Mouse (Mus musculus) kidney, postnatal 36 days (tissue): ENCODE measurements around the gene Gm12258.
A peak's percentile ranks its signal among the peaks of the same experiment; 100 is the strongest.

Experiments used
- DNase-seq, 2 experiments: peaks; one replicate each; pipeline ENCODE4 v3.0.0; 2021 to 2022; ENCODE audit warnings: mixed read lengths in 2 of 2

Gene Gm12258

DNA sequence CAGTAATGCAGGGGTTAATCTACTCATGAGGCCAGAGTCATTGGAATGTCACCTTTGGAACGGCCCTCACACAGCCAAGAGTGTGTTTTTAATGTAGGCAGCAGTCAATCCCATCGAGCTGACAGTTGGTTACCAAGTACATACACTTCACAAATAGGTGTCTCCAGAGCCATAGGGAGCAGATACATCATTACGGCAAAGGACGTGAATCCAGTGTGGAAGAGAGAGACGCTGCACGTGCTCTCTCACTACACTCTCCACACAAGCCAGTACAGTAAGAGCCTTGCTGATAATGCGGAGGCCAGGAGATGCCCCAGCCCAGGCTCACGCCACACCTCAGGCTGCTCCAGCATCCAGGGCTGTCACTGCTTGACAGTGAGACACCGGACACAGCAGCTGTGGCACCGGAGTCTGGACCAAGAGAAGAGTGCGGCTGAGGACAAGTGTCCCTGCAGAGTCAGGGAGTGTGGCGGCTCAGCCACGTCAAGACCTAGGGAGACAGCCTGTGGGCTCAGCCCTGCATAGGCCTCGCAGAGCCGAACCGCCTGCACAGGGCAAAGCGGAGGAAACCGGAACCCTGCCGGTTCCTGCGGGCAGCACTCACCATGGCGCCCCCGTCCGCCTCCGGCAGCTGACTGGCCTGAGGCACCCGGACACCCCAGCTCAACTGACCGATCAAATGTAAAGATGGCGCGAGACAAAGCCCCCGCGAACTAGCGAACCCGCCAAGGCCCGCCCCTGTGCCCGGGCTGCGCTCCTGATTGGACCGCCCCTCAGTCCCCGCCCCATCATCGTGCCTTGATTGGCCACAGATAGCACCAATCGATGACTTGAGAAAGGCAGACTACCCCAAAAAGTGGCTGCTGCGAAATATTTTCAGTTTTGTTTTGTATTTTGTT, 56.8 kb downstream of the Gm12258 start, which contains the start of gene Zfp39:
TSS of gene Zfp39 (minus strand) at position 715 of the 899 bp plus-strand sequence.
- peak; percentile 95 to 97 for DNase-seq

DNA sequence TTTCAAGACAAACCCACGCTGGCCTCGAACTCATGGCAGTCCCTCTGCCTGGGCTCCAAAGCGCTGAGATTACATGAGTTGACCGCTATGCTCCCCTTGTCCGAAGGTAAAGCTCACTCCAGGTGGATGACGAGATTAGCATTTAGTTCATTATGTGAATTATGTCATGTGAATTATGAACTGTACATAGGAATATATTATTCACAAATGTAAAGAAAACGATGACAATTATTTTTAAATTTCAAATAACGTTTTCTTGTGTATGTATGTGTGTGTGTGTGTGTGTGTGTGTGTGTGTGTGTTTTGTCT, 57.4 kb downstream of the Gm12258 start:
- no peak for DNase-seq

DNA sequence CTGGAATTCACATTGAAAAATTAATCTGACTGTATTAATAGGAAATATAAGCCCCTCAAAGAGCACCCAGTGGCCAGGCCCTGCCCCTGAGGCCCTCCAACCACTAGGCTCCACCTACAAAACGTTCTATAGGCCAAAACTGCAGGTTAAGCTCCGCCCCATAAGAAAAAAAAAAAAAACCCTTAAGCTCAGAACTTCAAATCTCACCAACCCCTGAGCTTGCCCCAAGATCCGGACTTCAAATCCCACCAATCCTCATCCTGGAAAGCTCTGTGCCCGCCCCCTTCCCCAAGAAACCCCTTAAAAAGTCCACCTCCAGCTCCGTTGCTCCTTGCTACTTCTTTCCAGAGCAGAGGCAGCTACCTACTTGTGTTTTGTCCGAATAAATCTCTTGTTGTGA, 57.9 kb downstream of the Gm12258 start:
- DNase-seq = peak; percentile 19 to 27
